Mouse (Mus musculus) midbrain, embryonic 13.5 days (tissue): ENCODE results near the gene Gnaq. TPM values are rescaled to one million over a fixed set of nuclear protein-coding genes. Genes with fewer than 3 reads are reported as not detected.
A peak's percentile ranks its signal among the peaks of the same experiment; 100 is the strongest.

ENCODE experiments used
- ATAC-seq: fragments of 200-750 bp; cut with Nextera tagmentation; 2 replicates; pipeline ENCODE4 v1.8.0; 2017; ENCODE audit warnings: mild to moderate bottlenecking, moderate TSS enrichment, moderate library complexity
- H3K27ac ChIP-seq: fragments of 300-500 bp; sonication (generic); 2 replicates; pipeline ENCODE4 v1.5.1; 2015; ENCODE audit warnings: inconsistent platforms, mild to moderate bottlenecking, moderate library complexity
- H3K27me3 ChIP-seq: fragments of 300-500 bp; sonication (generic); 2 replicates; pipeline ENCODE4 v1.6.1; 2015; ENCODE audit warnings: mild to moderate bottlenecking, inconsistent platforms
- H3K36me3 ChIP-seq: fragments of 300-500 bp; sonication (generic); 2 replicates; pipeline ENCODE4 v1.6.1; 2015; ENCODE audit warnings: mild to moderate bottlenecking, inconsistent platforms
- H3K4me1 ChIP-seq: fragments of 300-500 bp; sonication (generic); replicated peaks from 2 replicates; pipeline ENCODE4 v1.6.1; 2015; ENCODE audit warnings: inconsistent platforms
- H3K4me2 ChIP-seq: fragments of 300-500 bp; sonication (generic); replicated peaks from 2 replicates; pipeline ENCODE4 v1.6.1; 2015; ENCODE audit warnings: moderate library complexity, mild to moderate bottlenecking, inconsistent platforms
- H3K4me3 ChIP-seq: fragments of 300-500 bp; sonication (generic); replicated peaks from 2 replicates; pipeline ENCODE4 v1.5.1; 2015; ENCODE audit warnings: mild to moderate bottlenecking, inconsistent platforms
- H3K9ac ChIP-seq: fragments of 300-500 bp; sonication (generic); replicated peaks from 2 replicates; pipeline ENCODE4 v1.6.1; 2015; ENCODE audit warnings: mild to moderate bottlenecking, inconsistent platforms
- H3K9me3 ChIP-seq: fragments of 300-500 bp; sonication (generic); 2 replicates; pipeline ENCODE4 v1.6.1; 2016; ENCODE audit warnings: mild to moderate bottlenecking, inconsistent platforms
- WGBS: fragments of 180-500 bp; shearing (Covaris S2); methylation state at CpG from one replicate; pipeline ENCODE4 v1.1.7; 2015; 5-methylcytosine and 5-hydroxymethylcytosine counted together
- polyA plus RNA-seq: library from polyadenylated mRNA; unstranded; fragments of >200 nt; fragmentation: Nextera tagmentation; extraction: Ambion mirVana; gene quantifications from 2 replicates; pipeline ENCODE4 v1.2.1, GENCODE M21; 2015

The Gnaq gene
- polyA plus RNA-seq, 1 experiment from 2014 or later, result 82.7 TPM

- no peak overlapping the region for H3K4me2 ChIP-seq
- H3K4me3 ChIP-seq, result no peak overlapping the region
- ATAC-seq, result no peak
- peaks cover 7% of the 10 kb centered on the region for H3K36me3 ChIP-seq
- peaks cover 39% of the 10 kb centered on the region for H3K4me1 ChIP-seq
- no peak overlapping the region for H3K9ac ChIP-seq
- no peaks in the 10 kb centered on the region for H3K9me3 ChIP-seq
- H3K27me3 ChIP-seq, result no peaks in the 10 kb centered on the region
- 0 out of 2 replicates have a peak overlapping the region, but pooled peaks have one; percentile 61 for H3K27ac ChIP-seq
Observed at GRCm38 (mm10) chr19:16329056-16329455, 196.4 kb downstream of the Gnaq start.

GRCm38 (mm10) chr19:16329648-16330047, 197.0 kb downstream of the Gnaq start:
- Histone ChIP-seq H3K27me3 (no peaks in the 10 kb centered on the region), H3K27ac (no peak overlapping the region), H3K4me3 (no peak overlapping the region), H3K9ac (no peak overlapping the region), H3K4me1 (peaks cover 39% of the 10 kb centered on the region), H3K9me3 (no peaks in the 10 kb centered on the region), H3K36me3 (peaks cover 8% of the 10 kb centered on the region), H3K4me2 (no peak overlapping the region)
- 90% methylated on average over 6 of the region's 6 CpGs for WGBS
- ATAC-seq, result no peak

GRCm38 (mm10) chr19:16330161-16330560, 197.5 kb downstream of the Gnaq start:
- H3K27me3 ChIP-seq, result no peaks in the 10 kb centered on the region
- no peak overlapping the region for H3K4me3 ChIP-seq
- peaks cover 39% of the 10 kb centered on the region for H3K4me1 ChIP-seq
- no peak overlapping the region for H3K4me2 ChIP-seq
- no peak for ATAC-seq
- H3K9ac ChIP-seq, result no peak overlapping the region
- peaks cover 11% of the 10 kb centered on the region for H3K36me3 ChIP-seq
- no peaks in the 10 kb centered on the region for H3K9me3 ChIP-seq
- 91% methylated on average over 7 of the region's 7 CpGs for WGBS
- no peak overlapping the region for H3K27ac ChIP-seq

- H3K36me3 ChIP-seq, result peaks cover 15% of the 10 kb centered on the region
- H3K4me1 ChIP-seq, result peaks cover 31% of the 10 kb centered on the region
- H3K9me3 ChIP-seq, result no peaks in the 10 kb centered on the region
- ATAC-seq, result no peak
- H3K27ac ChIP-seq, result no peak overlapping the region
- H3K4me3 ChIP-seq, result no peak overlapping the region
- H3K9ac ChIP-seq, result no peak overlapping the region
- H3K4me2 ChIP-seq, result no peak overlapping the region
- WGBS, result 95% methylated on average over 6 of the region's 6 CpGs
- no peaks in the 10 kb centered on the region for H3K27me3 ChIP-seq
Observed at GRCm38 (mm10) chr19:16331047-16331446, 198.4 kb downstream of the Gnaq start.

- Histone ChIP-seq H3K4me2 (no peak overlapping the region), H3K27me3 (no peaks in the 10 kb centered on the region), H3K4me1 (0 out of 2 replicates have a peak, but pooled peaks cover 7% of the 10 kb centered on the region), H3K36me3 (peaks cover 13% of the 10 kb centered on the region), H3K27ac (no peak overlapping the region), H3K9me3 (no peaks in the 10 kb centered on the region), H3K4me3 (no peak overlapping the region), H3K9ac (no peak overlapping the region)
- no peak for ATAC-seq
- 84% methylated on average over 9 of the region's 9 CpGs for WGBS
Observed at GRCm38 (mm10) chr19:16337866-16338530, 205.4 kb downstream of the Gnaq start.

- no peak overlapping the region for H3K4me2 ChIP-seq
- WGBS, result 93% methylated on average over 4 of the region's 4 CpGs
- H3K4me1 ChIP-seq, result 0 out of 2 replicates have a peak, but pooled peaks cover 7% of the 10 kb centered on the region
- no peak for ATAC-seq
- no peaks in the 10 kb centered on the region for H3K9me3 ChIP-seq
- 0 out of 2 replicates have a peak, but pooled peaks cover 5% of the 10 kb centered on the region for H3K36me3 ChIP-seq
- H3K27me3 ChIP-seq, result no peaks in the 10 kb centered on the region
- peak overlapping the region; percentile 19; the same call in 1 of the 2 replicates for H3K27ac ChIP-seq
- H3K4me3 ChIP-seq, result no peak overlapping the region
- no peak overlapping the region for H3K9ac ChIP-seq
Observed at GRCm38 (mm10) chr19:16339954-16340586, 207.4 kb downstream of the Gnaq start.

GRCm38 (mm10) chr19:16342702-16343101, 210.1 kb downstream of the Gnaq start:
- Histone ChIP-seq H3K4me2 (no peak overlapping the region), H3K27ac (no peak overlapping the region), H3K4me3 (no peak overlapping the region), H3K27me3 (no peaks in the 10 kb centered on the region), H3K9me3 (no peaks in the 10 kb centered on the region), H3K36me3 (no peaks in the 10 kb centered on the region; the same call in 1 of the 2 replicates), H3K4me1 (0 out of 2 replicates have a peak, but pooled peaks cover 7% of the 10 kb centered on the region), H3K9ac (no peak overlapping the region)
- ATAC-seq, result no peak
- WGBS, result 68% methylated on average over 2 of the region's 2 CpGs

GRCm38 (mm10) chr19:16345516-16345915, 212.9 kb downstream of the Gnaq start:
- Histone ChIP-seq H3K36me3 (no peaks in the 10 kb centered on the region; the same call in 1 of the 2 replicates), H3K9me3 (no peaks in the 10 kb centered on the region), H3K4me3 (no peak overlapping the region), H3K27me3 (no peaks in the 10 kb centered on the region), H3K9ac (no peak overlapping the region), H3K4me2 (no peak overlapping the region), H3K27ac (no peak overlapping the region), H3K4me1 (no peaks in the 10 kb centered on the region)
- ATAC-seq, result no peak
- WGBS, result 98% methylated on average over 2 of the region's 2 CpGs

- no peaks in the 10 kb centered on the region for H3K4me1 ChIP-seq
- no peaks in the 10 kb centered on the region for H3K9me3 ChIP-seq
- H3K27ac ChIP-seq, result no peak overlapping the region
- no peak overlapping the region for H3K4me3 ChIP-seq
- no peaks in the 10 kb centered on the region for H3K27me3 ChIP-seq
- H3K9ac ChIP-seq, result no peak overlapping the region
- no peak for ATAC-seq
- 83% methylated on average over 3 of the region's 3 CpGs for WGBS
- no peaks in the 10 kb centered on the region; the same call in 1 of the 2 replicates for H3K36me3 ChIP-seq
- H3K4me2 ChIP-seq, result no peak overlapping the region
Observed at GRCm38 (mm10) chr19:16347037-16347436, 214.4 kb downstream of the Gnaq start.

GRCm38 (mm10) chr19:16353701-16354136, 221.1 kb downstream of the Gnaq start:
- ATAC-seq, result peak; percentile 70; the same call in 1 of the 2 replicates
- Histone ChIP-seq H3K9ac (no peak overlapping the region), H3K27me3 (no peaks in the 10 kb centered on the region), H3K27ac (no peak overlapping the region), H3K4me1 (peaks cover 21% of the 10 kb centered on the region), H3K4me2 (no peak overlapping the region), H3K4me3 (no peak overlapping the region), H3K9me3 (no peaks in the 10 kb centered on the region), H3K36me3 (no peaks in the 10 kb centered on the region)

GRCm38 (mm10) chr19:16358148-16358547, 225.5 kb downstream of the Gnaq start:
- WGBS, result 87% methylated on average over 3 of the region's 3 CpGs
- no peaks in the 10 kb centered on the region for H3K9me3 ChIP-seq
- no peaks in the 10 kb centered on the region for H3K27me3 ChIP-seq
- 0 out of 2 replicates have a peak, but pooled peaks have one; percentile 35 for ATAC-seq
- no peak overlapping the region for H3K4me2 ChIP-seq
- H3K36me3 ChIP-seq, result peaks cover 8% of the 10 kb centered on the region
- H3K9ac ChIP-seq, result no peak overlapping the region
- peaks cover 21% of the 10 kb centered on the region for H3K4me1 ChIP-seq
- peak overlapping the region; percentile 47; the same call in 1 of the 2 replicates for H3K27ac ChIP-seq
- H3K4me3 ChIP-seq, result no peak overlapping the region

GRCm38 (mm10) chr19:16358905-16359304, 226.3 kb downstream of the Gnaq start:
- ATAC-seq, result no peak
- Histone ChIP-seq H3K9ac (no peak overlapping the region), H3K27me3 (no peaks in the 10 kb centered on the region), H3K4me3 (no peak overlapping the region), H3K9me3 (no peaks in the 10 kb centered on the region), H3K4me1 (peaks cover 18% of the 10 kb centered on the region), H3K27ac (no peak overlapping the region), H3K36me3 (peaks cover 8% of the 10 kb centered on the region), H3K4me2 (no peak overlapping the region)
- 72% methylated on average over 5 of the region's 5 CpGs for WGBS
